Comparison of ENCODE assay signal across 9 mouse cellular contexts in genomic region chr8:46615936-46616335, GRCm38 (mm10). TPM values are rescaled to one million over a fixed set of nuclear protein-coding genes. Genes with fewer than 3 reads are reported as not detected.
DNase-seq lines count a peak whose midpoint lies in the region; ATAC-seq and TF ChIP-seq lines count a peak whose summit lies in the region.
"Had no signal": no experiment of that assay in that cellular context is flagged by ENCODE, and none has a peak within 500 bp of the region (broad histone marks: within the 10 kb centered on the region; RNA-seq: fewer than 3 reads in every experiment).

No protein-coding gene starts in this region.

- peaks cover 3% of the 10 kb centered on the region; the same call in 1 of the 2 replicates for H3K36me3 ChIP-seq in heart, embryonic 14.5 days (ENCODE audit: control insufficient read depth, insufficient read depth, low read length)
- H3K36me3 ChIP-seq in heart, adult 2 months (ENCODE audit: control insufficient read depth, insufficient read depth, low read length): no peaks in the 10 kb centered on the region
- peaks cover 14 to 28% of the 10 kb centered on the region in 2 experiments for H3K36me3 ChIP-seq in CH12.LX (replicated peaks in 1 of 2; ENCODE audit: control insufficient read depth in 1 of 2, insufficient read depth in 1 of 2, low read length in 1 of 2)
- H3K36me3 ChIP-seq in embryonic facial prominence, embryonic 14.5 days (ENCODE audit: control insufficient read depth, insufficient read depth, low read length): no peaks in the 10 kb centered on the region
- no peaks in the 10 kb centered on the region; the same call in 1 of the 2 replicates for H3K36me3 ChIP-seq in liver, embryonic 14.5 days (replicated peaks; ENCODE audit: control insufficient read depth, insufficient read depth, low read depth)

- peaks cover 4 to 9% of the 10 kb centered on the region in 2 experiments; a peak in 3 of 4 replicates for H3K4me1 ChIP-seq in heart, embryonic 14.5 days (ENCODE audit: control insufficient read depth in 2 of 2, insufficient read depth in 2 of 2, low read length in 2 of 2)
- H3K4me1 ChIP-seq in heart, adult 2 months (ENCODE audit: control insufficient read depth, insufficient read depth, low read length): peaks cover 3% of the 10 kb centered on the region; the same call in 1 of the 2 replicates
- H3K4me1 ChIP-seq in CH12.LX (ENCODE audit: control insufficient read depth in 1 of 2, insufficient read depth in 2 of 2): peaks cover 4 to 27% of the 10 kb centered on the region in 2 experiments
- peaks cover 19% of the 10 kb centered on the region for H3K4me1 ChIP-seq in embryonic facial prominence, embryonic 14.5 days (ENCODE audit: control insufficient read depth, insufficient read depth, low read length)
- peaks cover 20 to 24% of the 10 kb centered on the region in 2 experiments for H3K4me1 ChIP-seq in liver, embryonic 14.5 days (replicated peaks; ENCODE audit: control insufficient read depth in 2 of 2, insufficient read depth in 2 of 2, low read length in 1 of 2)

- in situ Hi-C loops in CH12.LX (cut with MboI; ENCODE audit: low pct_ligation_motif_present, low pct_unique_long_range_greater_than_20kb, low sequenced_read_pairs): no loop called here

- TF ChIP-seq RAD21 in CH12.LX (IDR thresholded peaks at IDR 0.05; ENCODE audit: low read depth, low read length): no peak

- dilution Hi-C loops in CH12.LX (cut with MboI; ENCODE audit: extremely low pct_ligation_motif_present, extremely low pct_unique_long_range_greater_than_20kb, low sequenced_read_pairs): no loop called here

- WGBS in heart, embryonic 14.5 days: 62% methylated on average over 8 of the region's 8 CpGs
- WGBS in heart, adult 2 months: 70% methylated on average over 8 of the region's 8 CpGs
- WGBS in embryonic facial prominence, embryonic 14.5 days: 78% methylated on average over 8 of the region's 8 CpGs
- 13% methylated on average over 8 of the region's 8 CpGs for WGBS in liver, embryonic 14.5 days (ENCODE audit: insufficient replicate concordance)

- no peaks in the 10 kb centered on the region for H3K27me3 ChIP-seq in heart, embryonic 14.5 days (ENCODE audit: control insufficient read depth, insufficient read depth, low read length)
- no peaks in the 10 kb centered on the region for H3K27me3 ChIP-seq in heart, adult 2 months (ENCODE audit: control insufficient read depth, insufficient read depth, low read length)
- H3K27me3 ChIP-seq in CH12.LX (replicated peaks): no peaks in the 10 kb centered on the region
- no peaks in the 10 kb centered on the region for H3K27me3 ChIP-seq in embryonic facial prominence, embryonic 14.5 days (replicated peaks; ENCODE audit: control insufficient read depth, insufficient read depth, low read length)
- H3K27me3 ChIP-seq in liver, embryonic 14.5 days (ENCODE audit: control insufficient read depth, insufficient read depth, low read length): no peaks in the 10 kb centered on the region

- TF ChIP-seq EP300 in heart, adult 2 months (IDR thresholded peaks at IDR 0.05; ENCODE audit: insufficient read depth, low read depth, low read length): no peak
- no peak for TF ChIP-seq EP300 in CH12.LX (IDR thresholded peaks at IDR 0.05; ENCODE audit: low read length)
- peak; percentile 48; the same call in 1 of the 2 replicates for TF ChIP-seq EP300 in liver, embryonic 14.5 days (IDR thresholded peaks at IDR 0.05; ENCODE audit: low read depth)

- intact Hi-C loops in heart, adult 2 months (cut with DNase I): loop anchor here (5.0 kb wide), 1 partner anchor 121 kb away; the partner anchor contains the start of gene Irf2
- intact Hi-C loops in left cerebral cortex, postnatal 25 days (cut with DNase I): loop anchor here (5.0 kb wide), 1 partner anchor 64 kb away; the partner anchor contains the start of gene Cenpu

- ATAC-seq in heart, embryonic 14.5 days (ENCODE audit: insufficient number of reproducible peaks, insufficient read depth, low FRiP score, low read depth): no peak
- ATAC-seq in embryonic facial prominence, embryonic 14.5 days (ENCODE audit: low read depth): no peak
- no peak for ATAC-seq in liver, embryonic 14.5 days (ENCODE audit: insufficient read depth)
- no peak for ATAC-seq in monocyte, adult 5-6 weeks (replicated peaks; ENCODE audit: insufficient number of reproducible peaks, low FRiP score, low TSS enrichment, poor library complexity, severe bottlenecking)

- H3K4me3 ChIP-seq in heart, embryonic 14.5 days (ENCODE audit: control insufficient read depth in 1 of 2, insufficient read depth in 1 of 2, low read depth in 1 of 2, low read length in 2 of 2): no peak overlapping the region
- no peak overlapping the region for H3K4me3 ChIP-seq in heart, adult 2 months
- H3K4me3 ChIP-seq in CH12.LX (replicated peaks in 1 of 3; ENCODE audit: low read depth in 2 of 3, low read length in 2 of 3, poor library complexity in 1 of 3): peak overlapping the region; percentile 67 to 87 (median 68)
- H3K4me3 ChIP-seq in embryonic facial prominence, embryonic 14.5 days (ENCODE audit: low read depth, low read length): no peak overlapping the region; the same call in 1 of the 2 replicates
- peak overlapping the region; percentile 69 to 73 for H3K4me3 ChIP-seq in liver, embryonic 14.5 days (ENCODE audit: insufficient read depth in 1 of 2, low read depth in 2 of 2, low read length in 2 of 2)

- no peak for TF ChIP-seq POLR2A in heart, adult 2 months (IDR thresholded peaks at IDR 0.05; ENCODE audit: insufficient read depth, low read depth, low read length)
- no peak for TF ChIP-seq POLR2A in CH12.LX (IDR thresholded peaks at IDR 0.05; ENCODE audit: low read depth, low read length)

- no peak for DNase-seq in heart, adult 2 months
- no peak for DNase-seq in CH12.LX (ENCODE audit: extremely low read depth)
- no peak for DNase-seq in embryonic facial prominence, embryonic 14.5 days (ENCODE audit: low spot score)
- DNase-seq in liver, embryonic 14.5 days (ENCODE audit: low read depth in 3 of 3, low spot score in 3 of 3): peak in 1 of 3 experiments; percentile 24
- no peak for DNase-seq in left cerebral cortex, postnatal 25 days (ENCODE audit: low spot score in 2 of 2)
- no peak for DNase-seq in lung, postnatal 4 days
- DNase-seq: layer of hippocampus, adult 9-11 months had no signal

- no peak overlapping the region for H3K9ac ChIP-seq in heart, embryonic 14.5 days (ENCODE audit: low read length)
- no peak overlapping the region for H3K9ac ChIP-seq in heart, adult 2 months (ENCODE audit: low read depth, low read length)
- H3K9ac ChIP-seq in CH12.LX (ENCODE audit: insufficient read depth, low read depth): peak overlapping the region; percentile 91
- no peak overlapping the region for H3K9ac ChIP-seq in embryonic facial prominence, embryonic 14.5 days (ENCODE audit: low read depth, low read length)
- H3K9ac ChIP-seq in liver, embryonic 14.5 days (replicated peaks): peak overlapping the region; percentile 79

- no peaks in the 10 kb centered on the region for H3K9me3 ChIP-seq in heart, embryonic 14.5 days (ENCODE audit: control insufficient read depth, low read length)
- H3K9me3 ChIP-seq in CH12.LX (replicated peaks; ENCODE audit: low read length): peaks cover 8% of the 10 kb centered on the region
- no peaks in the 10 kb centered on the region for H3K9me3 ChIP-seq in embryonic facial prominence, embryonic 14.5 days (ENCODE audit: control insufficient read depth, low read length)
- H3K9me3 ChIP-seq in liver, embryonic 14.5 days (ENCODE audit: control insufficient read depth, low read length): no peaks in the 10 kb centered on the region

- TF ChIP-seq CTCF in heart, adult 2 months (IDR thresholded peaks at IDR 0.05): no peak
- no peak for TF ChIP-seq CTCF in CH12.LX (conservative IDR thresholded peaks at IDR 0.05 in 1 of 2, IDR thresholded peaks at IDR 0.05 in 1 of 2; ENCODE audit: low read depth in 2 of 2, low read length in 2 of 2)
- no peak for TF ChIP-seq CTCF in liver, embryonic 14.5 days (IDR thresholded peaks at IDR 0.05; ENCODE audit: low read depth)

- no peaks in the 10 kb centered on the region for H3K79me2 ChIP-seq in heart, adult 2 months (replicated peaks; ENCODE audit: control insufficient read depth, insufficient read depth, low read length)
- H3K79me2 ChIP-seq in CH12.LX (replicated peaks; ENCODE audit: control insufficient read depth, extremely low read depth, insufficient read depth, poor library complexity, severe bottlenecking): peaks cover 37% of the 10 kb centered on the region

- H3K4me2 ChIP-seq in heart, embryonic 14.5 days (ENCODE audit: low read length): peak overlapping the region; percentile 88
- H3K4me2 ChIP-seq in CH12.LX (ENCODE audit: insufficient read depth, low read depth, poor library complexity, severe bottlenecking): peak overlapping the region; percentile 57
- H3K4me2 ChIP-seq in embryonic facial prominence, embryonic 14.5 days (ENCODE audit: low read depth, low read length): peak overlapping the region; percentile 68
- H3K4me2 ChIP-seq in liver, embryonic 14.5 days (ENCODE audit: low read depth): peak overlapping the region; percentile 93

- no peak overlapping the region for H3K27ac ChIP-seq in heart, embryonic 14.5 days (replicated peaks in 1 of 2; ENCODE audit: control insufficient read depth in 1 of 2, insufficient read depth in 1 of 2, low read depth in 2 of 2, low read length in 2 of 2)
- no peak overlapping the region for H3K27ac ChIP-seq in heart, adult 2 months
- H3K27ac ChIP-seq in CH12.LX (ENCODE audit: insufficient read depth, low read depth): peak overlapping the region; percentile 21; the same call in 1 of the 2 replicates
- H3K27ac ChIP-seq in embryonic facial prominence, embryonic 14.5 days (replicated peaks; ENCODE audit: low read depth, low read length): no peak overlapping the region
- peak overlapping the region; percentile 68 for H3K27ac ChIP-seq in liver, embryonic 14.5 days

RNA-seq across cellular contexts. Expression of gene Primpol, which starts 1.1 kb away (rescaled TPM):
- 9.8 and 10.7 TPM in 2 replicates for polyA plus RNA-seq in heart, embryonic 14.5 days (2014; fragmentation: Nextera tagmentation; extraction: Ambion mirVana)
- 1 to 10 TPM; 1.9 to 2.4 TPM for total RNA-seq in heart, adult 2 months (2021)
- polyA plus RNA-seq in heart, adult 2 months (2012; rRNA removed): 0.86 and 1.00 TPM in 2 replicates
- total RNA-seq in CH12.LX (2012; rRNA removed) (8.5 and 12.4 TPM in 2 replicates), CH12.LX (2014; rRNA removed) (16.7 and 17.8 TPM in 2 replicates)
- 15.3 and 16.2 TPM in 2 replicates for polyA plus RNA-seq in CH12.LX (2012; ENCODE audit: insufficient read length, low read depth)
- polyA plus RNA-seq in embryonic facial prominence, embryonic 14.5 days (2014; fragmentation: Nextera tagmentation; extraction: Ambion mirVana): 10.0 and 16.5 TPM in 2 replicates
- 3.3 and 4.0 TPM in 2 replicates for polyA plus RNA-seq in liver, embryonic 14.5 days (2012; rRNA removed)
- polyA plus RNA-seq in liver, embryonic 14.5 days (2014; fragmentation: Nextera tagmentation; extraction: Ambion mirVana): 9.0 and 9.5 TPM in 2 replicates
- 9.7 to 18.1 TPM (median 9.7 TPM) in 3 replicates for total RNA-seq in monocyte, adult 5-6 weeks (2017)
- total RNA-seq in left cerebral cortex, postnatal 25 days (2021): 1 to 10 TPM; 3.6 to 4.3 TPM

RNA-seq across cellular contexts. Expression of gene Casp3, which starts 1.2 kb away (rescaled TPM):
- 44.3 and 47.5 TPM in 2 replicates for polyA plus RNA-seq in heart, embryonic 14.5 days (2014; fragmentation: Nextera tagmentation; extraction: Ambion mirVana)
- 1 to 10 TPM; 2.2 to 3.3 TPM for total RNA-seq in heart, adult 2 months (2021)
- 1.6 and 1.7 TPM in 2 replicates for polyA plus RNA-seq in heart, adult 2 months (2012; rRNA removed)
- total RNA-seq in CH12.LX (2012; rRNA removed): 43.7 and 57.8 TPM in 2 replicates
- 105 and 114 TPM in 2 replicates for total RNA-seq in CH12.LX (2014; rRNA removed)
- polyA plus RNA-seq in CH12.LX (2012; ENCODE audit: insufficient read length, low read depth): 70.0 and 81.6 TPM in 2 replicates
- 79.2 and 86.3 TPM in 2 replicates for polyA plus RNA-seq in embryonic facial prominence, embryonic 14.5 days (2014; fragmentation: Nextera tagmentation; extraction: Ambion mirVana)
- polyA plus RNA-seq in liver, embryonic 14.5 days (2012; rRNA removed): 21.0 and 33.2 TPM in 2 replicates
- 50.4 and 60.3 TPM in 2 replicates for polyA plus RNA-seq in liver, embryonic 14.5 days (2014; fragmentation: Nextera tagmentation; extraction: Ambion mirVana)
- total RNA-seq in monocyte, adult 5-6 weeks (2017): 73.4 to 163 TPM (median 146 TPM) in 3 replicates
- total RNA-seq in left cerebral cortex, postnatal 25 days (2021): 10 to 100 TPM; 14.5 to 17.3 TPM

Comparison
In these comparisons a context has a peak if more than half of its experiments do, and no peak if none do; other contexts are left out.
1. H3K27ac ChIP-seq: peak in CH12.LX (single experiment) and liver, embryonic 14.5 days (single experiment); none in heart, embryonic 14.5 days (0 of 2), heart, adult 2 months (single experiment) and embryonic facial prominence, embryonic 14.5 days (single experiment).
2. H3K4me3 ChIP-seq: peak in CH12.LX (3 of 3) and liver, embryonic 14.5 days (2 of 2); none in heart, embryonic 14.5 days (0 of 2), heart, adult 2 months (single experiment) and embryonic facial prominence, embryonic 14.5 days (single experiment).
3. H3K9ac ChIP-seq: peak in CH12.LX (single experiment) and liver, embryonic 14.5 days (single experiment); none in heart, embryonic 14.5 days (single experiment), heart, adult 2 months (single experiment) and embryonic facial prominence, embryonic 14.5 days (single experiment).
4. Peak in every context shown above with its lines, with median percentiles within 50 percentile points of each other: H3K4me2 ChIP-seq.